Mouse (Mus musculus) pancreas, adult 10 weeks (tissue): ENCODE measurements around the gene Gm12887. TPM values are rescaled to one million over a fixed set of nuclear protein-coding genes. Genes with fewer than 3 reads are reported as not detected.

Experiments used
- polyA plus RNA-seq: library from polyadenylated mRNA; stranded (reverse); fragments of 350-450 nt; fragmentation: Illumina TruSeq; extraction: RNeasy Lipid Tissue Mini Kit (QIAGEN cat#74804); gene quantifications from one replicate; pipeline ENCODE4 v1.2.3, GENCODE M21; 2015; ENCODE audit warnings: low read depth, low replicate concordance; ENCODE audit not compliant: insufficient read depth

The Gm12887 gene
- polyA plus RNA-seq: not detected

GRCm38 (mm10) chr4:121622003-121622402, at the start of gene Gm12887:
Gene Gm12887, minus strand, starts transcription at chr4:121622103.

Other genes with a start within 250 kb of the Gm12887 start
- not detected for gene Gm12886, start 199.0 kb downstream of the Gm12887 start, polyA plus RNA-seq